Mouse (Mus musculus) heart, embryonic 14.5 days (tissue): Measurements from ENCODE around the gene Cbr4. TPM values are rescaled to one million over a fixed set of nuclear protein-coding genes. Genes with fewer than 3 reads are reported as not detected.

Experiments used
- ATAC-seq: fragments of 200-750 bp; cut with Nextera tagmentation; 2 replicates; pipeline ENCODE4 v1.8.0; 2017; ENCODE audit warnings: low read depth, moderate TSS enrichment; ENCODE audit not compliant: insufficient number of reproducible peaks, insufficient read depth, low FRiP score
- H3K27ac ChIP-seq, 2 experiments: fragments of 200-500 bp in 1 of 2; fragments of 300-500 bp in 1 of 2; sonication (generic) in 1 of 2; replicated peaks in 1 of 2; 2 replicates each; pipeline ENCODE4 v1.5.1; 2012 to 2014; ENCODE audit warnings: low read depth in 2 of 2, low read length in 2 of 2, control low read depth in 1 of 2, mild to moderate bottlenecking in 1 of 2, mixed read lengths in 1 of 2; ENCODE audit not compliant: control insufficient read depth in 1 of 2, insufficient read depth in 1 of 2
- H3K27me3 ChIP-seq: fragments of 300-500 bp; sonication (generic); 2 replicates; pipeline ENCODE4 v1.6.1; 2014; ENCODE audit warnings: mild to moderate bottlenecking, low read length, control low read depth; ENCODE audit not compliant: control insufficient read depth, insufficient read depth
- H3K36me3 ChIP-seq: fragments of 300-500 bp; sonication (generic); 2 replicates; pipeline ENCODE4 v1.6.1; 2014; ENCODE audit warnings: mild to moderate bottlenecking, control low read depth, low read length, mixed read lengths; ENCODE audit not compliant: control insufficient read depth, insufficient read depth
- H3K4me1 ChIP-seq, 2 experiments: fragments of 200-500 bp in 1 of 2; fragments of 300-500 bp in 1 of 2; sonication (generic) in 1 of 2; 2 replicates each; pipeline ENCODE4 v1.6.1; 2012 to 2014; ENCODE audit warnings: low read length in 2 of 2, control low read depth in 1 of 2, mixed read lengths in 1 of 2; ENCODE audit not compliant: control insufficient read depth in 2 of 2, insufficient read depth in 2 of 2
- H3K4me2 ChIP-seq: fragments of 300-500 bp; sonication (generic); 2 replicates; pipeline ENCODE4 v1.6.1; 2014; ENCODE audit warnings: mild to moderate bottlenecking, low read length
- H3K4me3 ChIP-seq, 2 experiments: fragments of 200-500 bp in 1 of 2; fragments of 300-500 bp in 1 of 2; sonication (generic) in 1 of 2; 2 replicates each; pipeline ENCODE4 v1.5.1; 2012 to 2014; ENCODE audit warnings: low read length in 2 of 2, mild to moderate bottlenecking in 2 of 2, control low read depth in 1 of 2, low read depth in 1 of 2, moderate library complexity in 1 of 2; ENCODE audit not compliant: control insufficient read depth in 1 of 2, insufficient read depth in 1 of 2
- H3K9ac ChIP-seq: fragments of 300-500 bp; sonication (generic); 2 replicates; pipeline ENCODE4 v1.6.1; 2014; ENCODE audit warnings: mild to moderate bottlenecking, low read length
- H3K9me3 ChIP-seq: fragments of 300-500 bp; sonication (generic); 2 replicates; pipeline ENCODE4 v1.6.1; 2016; ENCODE audit warnings: low read length, control low read depth; ENCODE audit not compliant: control insufficient read depth
- WGBS: fragments of 180-500 bp; shearing (Covaris S2); extraction: QIAGEN DNeasy Blood & Tissue Kit; methylation state at CpG from one replicate; pipeline ENCODE4 v1.1.7; 2014; 5-methylcytosine and 5-hydroxymethylcytosine counted together
- polyA plus RNA-seq: library from polyadenylated mRNA; unstranded; fragments of >200 nt; fragmentation: Nextera tagmentation; extraction: Ambion mirVana; gene quantifications from 2 replicates; pipeline ENCODE4 v1.2.1, GENCODE M21; 2014

The Cbr4 gene
- polyA plus RNA-seq, 1 experiment from 2014 or later, result 50.0 TPM

DNA sequence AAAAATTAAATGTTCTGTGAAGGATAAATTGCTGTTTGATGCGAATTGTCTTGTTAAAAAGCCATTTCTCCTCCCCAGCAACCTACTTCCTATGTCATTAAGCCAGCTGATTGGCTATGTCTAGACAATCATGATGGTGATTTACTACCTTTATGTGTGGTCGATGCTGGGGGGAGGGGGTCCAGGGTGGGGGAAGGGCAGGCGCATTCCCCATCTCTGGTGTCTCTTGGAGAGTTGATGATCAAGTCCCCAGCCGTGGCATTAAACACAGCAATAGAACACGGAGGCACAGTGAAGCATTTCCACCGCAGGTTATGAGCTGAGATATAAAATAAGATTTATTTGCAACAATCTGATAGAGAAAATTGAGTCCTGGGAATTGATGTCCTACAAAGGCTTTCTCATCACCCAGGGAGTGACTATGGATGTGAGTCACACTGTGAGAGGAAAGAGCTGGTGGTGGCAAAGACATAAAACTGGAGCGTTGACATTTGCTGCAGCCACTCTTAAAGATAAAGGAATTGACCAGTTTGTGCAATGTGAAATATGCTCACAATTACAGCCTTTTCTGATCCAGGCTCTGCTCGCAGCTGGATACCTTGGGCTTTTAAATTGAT, 35.7 kb upstream of the Cbr4 start:
- no peak overlapping the region for H3K9ac ChIP-seq
- no peaks in the 10 kb centered on the region for H3K9me3 ChIP-seq
- no peak overlapping the region for H3K27ac ChIP-seq
- ATAC-seq, result no peak
- H3K27me3 ChIP-seq, result no peaks in the 10 kb centered on the region
- 62% methylated on average over 8 of the region's 8 CpGs for WGBS
- 0 out of 4 replicates have a peak, but pooled peaks cover 0 to 2% of the 10 kb centered on the region in 2 experiments for H3K4me1 ChIP-seq
- H3K4me3 ChIP-seq, result no peak overlapping the region
- no peaks in the 10 kb centered on the region for H3K36me3 ChIP-seq
- H3K4me2 ChIP-seq, result no peak overlapping the region

DNA sequence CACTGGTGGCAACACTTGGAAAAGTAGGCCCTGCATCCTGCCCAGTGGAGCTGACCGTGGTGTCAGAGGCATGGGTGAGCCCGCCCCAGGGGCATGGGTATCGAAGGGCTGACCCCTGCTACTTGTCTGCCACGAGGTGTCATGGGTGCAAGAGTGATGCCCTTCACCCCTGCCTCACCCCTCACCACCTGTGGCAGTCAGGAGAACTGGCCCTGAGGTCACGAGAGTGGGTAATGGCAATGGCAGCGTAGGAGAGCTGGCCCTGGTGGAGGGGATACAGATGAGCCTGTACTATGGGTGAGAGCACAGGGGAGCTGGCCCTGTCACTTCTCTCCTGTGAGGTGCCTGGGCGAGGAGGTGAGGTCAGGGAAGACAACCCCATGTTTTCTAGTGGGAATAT, 27.8 kb upstream of the Cbr4 start:
- Histone ChIP-seq H3K27ac (no peak overlapping the region), H3K27me3 (no peaks in the 10 kb centered on the region), H3K4me3 (no peak overlapping the region), H3K4me2 (no peak overlapping the region), H3K9me3 (no peaks in the 10 kb centered on the region), H3K9ac (no peak overlapping the region), H3K36me3 (no peaks in the 10 kb centered on the region), H3K4me1 (no peaks in the 10 kb centered on the region)
- ATAC-seq, result no peak
- WGBS, result 76% methylated on average over 6 of the region's 7 CpGs

DNA sequence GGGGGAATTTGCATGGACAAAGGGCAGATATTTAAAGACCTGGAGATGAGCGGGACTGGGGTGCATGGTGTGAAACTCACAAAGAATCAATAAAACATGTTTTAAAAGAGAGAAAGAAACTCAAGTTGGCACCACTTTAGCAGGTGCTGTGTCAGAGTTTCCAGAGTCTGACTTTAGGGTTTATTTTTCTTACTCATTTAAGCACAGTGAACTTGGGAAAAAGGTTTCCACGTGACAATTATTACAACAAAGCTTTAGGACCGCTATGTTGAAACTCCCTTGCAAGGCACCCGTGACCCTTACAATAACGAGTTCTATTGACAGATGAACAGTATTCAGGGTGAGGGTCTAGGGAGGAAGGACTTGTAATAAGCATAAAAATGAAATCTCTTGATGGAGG, 25.3 kb upstream of the Cbr4 start:
- no peaks in the 10 kb centered on the region for H3K4me1 ChIP-seq
- H3K36me3 ChIP-seq, result no peaks in the 10 kb centered on the region
- no peak for ATAC-seq
- H3K27me3 ChIP-seq, result no peaks in the 10 kb centered on the region
- H3K4me3 ChIP-seq, result no peak overlapping the region
- no peak overlapping the region for H3K4me2 ChIP-seq
- H3K27ac ChIP-seq, result no peak overlapping the region
- WGBS, result 77% methylated on average over 5 of the region's 5 CpGs
- no peaks in the 10 kb centered on the region for H3K9me3 ChIP-seq
- H3K9ac ChIP-seq, result no peak overlapping the region

DNA sequence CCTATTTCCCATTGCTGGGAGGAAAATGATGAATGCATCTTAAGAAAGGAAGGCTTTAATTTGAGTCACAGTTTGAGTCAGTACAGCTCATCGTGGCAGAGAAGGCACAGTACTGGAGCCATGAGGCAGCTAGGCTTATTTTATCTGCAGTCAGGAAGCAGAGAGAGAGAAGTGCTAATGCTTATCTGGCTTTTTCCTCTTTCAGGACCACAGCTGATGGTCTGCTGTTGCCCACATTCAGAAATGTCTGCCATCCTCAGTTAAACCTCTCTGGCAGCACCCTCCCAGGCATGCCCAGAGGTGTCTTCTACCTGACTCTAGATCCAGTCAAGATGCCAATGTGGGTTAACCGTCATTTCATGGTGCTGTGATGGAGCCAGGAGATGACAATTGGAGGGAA, 23.1 kb upstream of the Cbr4 start:
- 61% methylated on average over 2 of the region's 2 CpGs for WGBS
- Histone ChIP-seq H3K9ac (no peak overlapping the region), H3K27me3 (no peaks in the 10 kb centered on the region), H3K4me1 (no peaks in the 10 kb centered on the region), H3K4me2 (no peak overlapping the region), H3K27ac (no peak overlapping the region), H3K36me3 (no peaks in the 10 kb centered on the region), H3K9me3 (no peaks in the 10 kb centered on the region), H3K4me3 (no peak overlapping the region)
- no peak for ATAC-seq

DNA sequence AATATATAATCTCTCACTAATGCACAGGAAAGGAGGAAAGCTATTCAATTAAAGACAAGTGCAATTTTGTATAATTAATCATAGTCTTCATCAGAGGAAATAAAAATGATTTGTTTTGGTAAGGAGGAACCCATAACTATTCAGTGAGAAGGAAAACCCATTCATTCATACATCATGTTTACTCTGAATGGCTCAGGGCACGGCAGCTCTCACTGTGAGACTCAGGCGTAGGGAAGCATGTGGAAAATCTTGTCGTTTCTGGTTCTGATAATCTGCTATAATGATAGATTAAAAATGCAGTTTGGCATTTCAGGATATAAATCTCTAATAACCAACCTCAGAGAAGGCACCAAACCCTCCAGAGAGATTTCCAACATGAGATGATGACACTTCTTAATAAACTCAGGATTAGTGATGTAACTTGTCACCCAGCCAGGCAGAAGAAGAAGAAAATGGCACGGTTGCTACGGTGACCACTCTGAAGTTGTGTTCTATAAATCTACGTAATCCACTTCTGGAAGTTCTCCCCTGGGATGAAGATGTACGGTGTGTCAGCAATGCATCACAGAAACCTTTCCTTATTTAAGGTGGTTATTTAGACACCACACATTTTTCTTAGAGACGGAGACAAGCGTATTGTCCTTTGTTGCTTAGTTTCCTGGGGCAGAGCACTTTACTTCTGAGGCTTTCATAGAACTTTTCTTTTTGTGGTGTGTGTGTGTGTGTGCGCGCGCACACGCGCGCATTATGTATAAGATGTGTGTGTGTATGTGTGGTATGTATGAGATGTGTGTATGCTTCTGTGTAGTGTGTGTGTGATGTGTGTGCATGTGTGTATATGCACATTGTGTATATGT, 20.6 kb upstream of the Cbr4 start:
- 87% methylated on average over 15 of the region's 15 CpGs for WGBS
- no peak; the same call in 1 of the 2 replicates for ATAC-seq
- Histone ChIP-seq H3K9ac (no peak overlapping the region), H3K36me3 (no peaks in the 10 kb centered on the region), H3K4me3 (no peak overlapping the region), H3K4me2 (no peak overlapping the region), H3K27me3 (no peaks in the 10 kb centered on the region), H3K27ac (no peak overlapping the region), H3K4me1 (no peaks in the 10 kb centered on the region), H3K9me3 (no peaks in the 10 kb centered on the region)

DNA sequence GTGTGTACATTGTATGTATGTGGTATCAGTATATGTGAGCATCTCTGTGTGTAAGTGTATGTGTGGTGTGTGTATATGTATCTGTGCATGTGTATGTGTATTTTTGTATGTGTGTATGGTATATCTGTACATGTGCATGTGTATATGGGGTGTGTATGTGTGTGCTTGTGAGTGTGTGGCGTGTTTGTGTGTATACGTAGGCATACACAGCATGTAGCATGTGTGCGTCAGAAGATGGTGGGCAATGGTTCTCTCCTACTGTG, 20.1 kb upstream of the Cbr4 start:
- Histone ChIP-seq H3K27me3 (no peaks in the 10 kb centered on the region), H3K36me3 (no peaks in the 10 kb centered on the region), H3K9ac (no peak overlapping the region), H3K4me1 (no peaks in the 10 kb centered on the region), H3K9me3 (no peaks in the 10 kb centered on the region), H3K27ac (no peak overlapping the region), H3K4me3 (no peak overlapping the region), H3K4me2 (no peak overlapping the region)
- ATAC-seq, result no peak
- 86% methylated on average over 3 of the region's 3 CpGs for WGBS

DNA sequence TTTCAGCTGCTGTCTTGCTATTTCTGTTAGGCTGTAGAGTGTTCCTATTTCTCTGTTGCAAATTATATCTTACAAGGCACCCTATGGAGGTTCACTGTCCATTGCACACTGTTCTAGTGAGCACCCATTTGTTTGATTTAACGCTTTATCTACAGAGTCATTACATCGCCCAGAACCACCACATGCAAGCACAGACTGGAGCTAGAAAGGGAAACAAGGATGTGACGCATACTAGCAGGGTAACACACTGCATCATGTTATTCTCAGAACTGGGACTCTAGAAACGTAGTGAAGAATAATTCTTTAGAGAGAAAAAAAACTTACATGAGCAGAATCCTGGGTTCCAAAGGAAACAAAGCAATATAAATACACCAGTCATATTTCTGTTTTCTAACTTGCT, 17.3 kb upstream of the Cbr4 start:
- WGBS, result 76% methylated on average over 4 of the region's 4 CpGs

DNA sequence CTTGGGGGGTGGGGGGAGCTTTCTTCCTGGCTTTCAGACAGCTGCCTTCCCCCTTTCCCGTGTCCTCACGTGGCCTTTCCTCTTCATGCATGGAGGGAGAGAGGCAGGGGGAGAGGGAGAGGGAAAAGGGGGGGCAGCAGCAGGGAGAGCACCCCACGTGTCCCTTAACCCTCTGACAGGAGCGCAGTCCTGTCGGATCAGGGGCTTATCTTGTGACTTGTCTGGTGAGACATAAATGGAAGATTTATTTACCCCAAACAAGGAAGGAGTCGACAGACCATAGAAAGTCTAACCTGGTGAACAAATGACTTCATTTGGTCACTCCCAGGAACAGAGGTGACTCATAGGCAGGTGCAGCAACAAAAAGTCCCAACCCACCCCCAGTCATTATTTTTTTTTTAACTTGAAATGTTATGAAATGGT, 12.3 kb upstream of the Cbr4 start:
- Histone ChIP-seq H3K9me3 (no peaks in the 10 kb centered on the region), H3K36me3 (no peaks in the 10 kb centered on the region), H3K4me1 (no peaks in the 10 kb centered on the region), H3K9ac (no peak overlapping the region), H3K4me3 (no peak overlapping the region), H3K27me3 (no peaks in the 10 kb centered on the region), H3K27ac (no peak overlapping the region), H3K4me2 (no peak overlapping the region)
- no peak for ATAC-seq
- 53% methylated on average over 6 of the region's 6 CpGs for WGBS

More for the DNA sequence above, 17.3 kb upstream of the Cbr4 start:
- Histone ChIP-seq H3K27ac (no peak overlapping the region), H3K9me3 (no peaks in the 10 kb centered on the region), H3K36me3 (no peaks in the 10 kb centered on the region), H3K4me3 (no peak overlapping the region), H3K4me1 (no peaks in the 10 kb centered on the region), H3K9ac (no peak overlapping the region), H3K4me2 (no peak overlapping the region), H3K27me3 (no peaks in the 10 kb centered on the region)
- no peak for ATAC-seq
